Mouse (Mus musculus) stomach, postnatal 0 days (tissue): ENCODE results near the gene Gpr37l1. TPM values are rescaled to one million over a fixed set of nuclear protein-coding genes. Genes with fewer than 3 reads are reported as not detected.
A peak's percentile ranks its signal among the peaks of the same experiment; 100 is the strongest.

ENCODE experiments used
- ATAC-seq: fragments of 200-750 bp; cut with Nextera tagmentation; 2 replicates; pipeline ENCODE4 v1.8.0; 2017; ENCODE audit not compliant: low FRiP score, low TSS enrichment
- DNase-seq: peaks from one replicate; pipeline ENCODE4 v3.0.0-alpha.2; 2016; ENCODE audit warnings: low spot score
- H3K27ac ChIP-seq: fragments of 300-500 bp; sonication (generic); replicated peaks from 2 replicates; pipeline ENCODE4 v1.5.1; 2014; ENCODE audit warnings: mild to moderate bottlenecking, control low read depth
- H3K27me3 ChIP-seq: fragments of 300-500 bp; sonication (generic); 2 replicates; pipeline ENCODE4 v1.6.1; 2014; ENCODE audit warnings: low read length; ENCODE audit not compliant: control insufficient read depth, insufficient read depth
- H3K36me3 ChIP-seq: fragments of 300-500 bp; sonication (generic); 2 replicates; pipeline ENCODE4 v1.6.1; 2014; ENCODE audit warnings: low read length, mixed read lengths; ENCODE audit not compliant: control insufficient read depth, insufficient read depth
- H3K4me1 ChIP-seq: fragments of 300-500 bp; sonication (generic); replicated peaks from 2 replicates; pipeline ENCODE4 v1.6.1; 2014; ENCODE audit warnings: antibody characterized with exemption; ENCODE audit not compliant: control insufficient read depth, insufficient read depth
- H3K4me2 ChIP-seq: fragments of 300-500 bp; sonication (generic); replicated peaks from 2 replicates; pipeline ENCODE4 v1.6.1; 2014; ENCODE audit warnings: low read depth, mild to moderate bottlenecking, control low read depth, moderate library complexity
- H3K4me3 ChIP-seq: fragments of 300-500 bp; sonication (generic); 2 replicates; pipeline ENCODE4 v1.5.1; 2014; ENCODE audit warnings: low read depth, low read length, control low read depth
- H3K9ac ChIP-seq: fragments of 300-500 bp; sonication (generic); 2 replicates; pipeline ENCODE4 v1.6.1; 2014; ENCODE audit warnings: mild to moderate bottlenecking, low read length, control low read depth, mixed read lengths
- H3K9me3 ChIP-seq: fragments of 300-500 bp; sonication (generic); 2 replicates; pipeline ENCODE4 v1.6.1; 2016; ENCODE audit warnings: low read length; ENCODE audit not compliant: control insufficient read depth
- CTCF ChIP-seq: IDR thresholded peaks from 2 replicates; pipeline ENCODE4 v1.5.1; 2016; ENCODE audit warnings: antibody characterized with exemption, low read depth, mild to moderate bottlenecking, moderate library complexity
- EP300 ChIP-seq: optimal IDR thresholded peaks from 2 replicates; pipeline ENCODE3; 2016; ENCODE audit warnings: antibody characterized with exemption
- WGBS: fragments of 180-500 bp; shearing (Covaris S2); extraction: QIAGEN DNeasy Blood & Tissue Kit; methylation state at CpG from one replicate; pipeline ENCODE4 v1.1.7; 2014; 5-methylcytosine and 5-hydroxymethylcytosine counted together
- polyA plus RNA-seq: library from polyadenylated mRNA; unstranded; fragments of >200 nt; fragmentation: Nextera tagmentation; extraction: Ambion mirVana; gene quantifications from 2 replicates; pipeline ENCODE4 v1.2.1, GENCODE M21; 2015

Gene Gpr37l1
- polyA plus RNA-seq, 1 experiment from 2014 or later, result 3.1 TPM

DNA sequence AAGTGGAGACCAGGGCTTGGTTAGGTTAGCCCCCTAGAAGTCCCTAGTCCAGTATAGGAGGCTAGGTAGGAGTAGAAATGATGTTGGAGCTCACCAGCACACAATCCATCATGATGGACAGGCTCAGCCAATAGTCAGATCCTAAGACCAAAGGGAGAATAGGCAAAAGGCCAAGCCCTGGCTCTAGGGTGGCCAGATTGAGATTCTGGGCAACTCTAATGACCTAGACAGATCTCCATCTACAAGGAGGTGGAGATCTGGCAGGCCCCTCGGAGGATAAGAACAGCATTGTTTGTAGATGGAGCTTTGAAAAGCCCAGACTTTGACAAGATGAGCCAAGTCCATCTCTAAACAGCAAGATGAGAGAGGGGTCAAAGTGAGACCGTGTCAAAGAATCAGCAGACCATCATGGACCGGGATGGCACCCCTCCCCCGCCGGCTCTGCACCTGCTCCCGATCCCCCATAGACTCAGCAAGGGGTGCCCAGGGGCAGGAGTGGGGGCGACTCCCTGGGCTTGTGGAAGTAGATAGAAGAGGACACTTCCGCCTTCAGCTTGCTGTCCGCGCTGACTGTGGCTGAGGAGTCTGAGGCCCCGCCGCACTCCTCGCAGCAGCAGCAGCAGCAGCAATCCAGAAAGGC, 7.0 kb downstream of the Gpr37l1 start:
- Histone ChIP-seq H3K4me2 (no peak overlapping the region), H3K36me3 (no peaks in the 10 kb centered on the region; the same call in 1 of the 2 replicates), H3K9ac (no peak overlapping the region), H3K4me1 (no peaks in the 10 kb centered on the region), H3K4me3 (no peak overlapping the region), H3K27ac (no peak overlapping the region), H3K9me3 (no peaks in the 10 kb centered on the region), H3K27me3 (no peaks in the 10 kb centered on the region)
- no peak for ATAC-seq
- TF ChIP-seq EP300, result no peak
- no peak for TF ChIP-seq CTCF
- WGBS, result 84% methylated on average over 13 of the region's 13 CpGs
- peak; percentile 12 for DNase-seq

DNA sequence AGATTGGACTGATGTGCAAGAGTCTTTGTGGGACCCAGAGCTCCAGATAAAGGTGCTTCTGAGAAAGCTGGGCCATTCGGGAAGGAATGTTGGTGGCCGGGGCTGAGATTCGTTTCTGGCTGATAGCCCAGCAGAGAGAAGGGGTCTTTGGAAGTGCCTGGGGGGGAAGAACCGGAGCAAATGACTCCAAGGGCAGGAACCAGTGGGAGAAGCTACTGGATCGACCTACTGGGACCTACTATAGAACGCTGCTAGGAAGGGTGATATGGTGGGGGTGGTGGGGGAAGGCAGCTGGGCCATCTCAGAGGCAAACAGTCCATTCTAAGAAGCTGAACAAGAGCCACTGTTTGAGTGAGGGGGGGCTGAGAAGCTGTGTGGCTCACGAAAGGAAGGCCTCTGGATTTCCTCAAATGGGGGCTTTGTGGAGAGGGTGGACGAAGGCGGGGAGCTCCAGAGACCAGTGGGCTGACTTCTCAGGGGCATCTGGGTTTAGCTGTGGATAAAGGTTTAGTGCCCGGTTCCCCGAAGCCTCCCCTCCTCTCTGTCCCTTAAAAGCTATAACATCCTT, 7.8 kb downstream of the Gpr37l1 start:
- TF ChIP-seq CTCF, result no peak
- no peak for TF ChIP-seq EP300
- H3K4me3 ChIP-seq, result no peak overlapping the region
- H3K4me1 ChIP-seq, result no peaks in the 10 kb centered on the region
- 68% methylated on average over 11 of the region's 11 CpGs for WGBS
- H3K27ac ChIP-seq, result no peak overlapping the region
- H3K27me3 ChIP-seq, result no peaks in the 10 kb centered on the region
- no peak overlapping the region for H3K9ac ChIP-seq
- no peak overlapping the region for H3K4me2 ChIP-seq
- H3K9me3 ChIP-seq, result no peaks in the 10 kb centered on the region
- no peak for ATAC-seq
- H3K36me3 ChIP-seq, result peaks cover 3% of the 10 kb centered on the region; the same call in 1 of the 2 replicates
- DNase-seq, result no peak

DNA sequence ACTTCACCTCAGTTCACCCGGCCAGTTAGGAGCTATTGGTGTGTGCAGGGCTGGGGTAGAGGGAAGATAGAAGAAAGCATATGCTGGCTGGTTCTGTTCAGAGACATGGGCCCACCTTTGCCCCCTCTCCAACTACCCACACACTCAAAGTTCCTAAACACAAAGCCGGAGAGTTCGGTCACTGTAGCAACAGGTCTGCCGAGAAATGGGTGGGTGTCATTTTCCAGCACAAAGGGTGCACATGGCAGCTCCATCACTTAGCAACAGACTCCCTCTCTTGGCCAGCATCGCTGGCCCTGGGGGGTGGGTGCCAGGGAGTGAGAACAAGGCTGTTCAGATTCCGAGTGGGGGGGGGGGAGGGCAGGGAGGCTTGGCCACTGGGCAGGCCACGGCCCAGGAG, 8.4 kb downstream of the Gpr37l1 start:
- ATAC-seq (no peak), DNase-seq (no peak)
- Histone ChIP-seq H3K27ac (no peak overlapping the region), H3K9ac (no peak overlapping the region), H3K36me3 (peaks cover 3% of the 10 kb centered on the region; the same call in 1 of the 2 replicates), H3K4me2 (no peak overlapping the region), H3K4me3 (no peak overlapping the region), H3K27me3 (no peaks in the 10 kb centered on the region), H3K9me3 (no peaks in the 10 kb centered on the region), H3K4me1 (no peaks in the 10 kb centered on the region)
- WGBS, result 58% methylated on average over 7 of the region's 7 CpGs
- TF ChIP-seq EP300 (no peak), CTCF (no peak)

- H3K4me2 ChIP-seq, result no peak overlapping the region
- no peaks in the 10 kb centered on the region for H3K4me1 ChIP-seq
- H3K36me3 ChIP-seq, result peaks cover 3% of the 10 kb centered on the region; the same call in 1 of the 2 replicates
- 61% methylated on average over 5 of the region's 5 CpGs for WGBS
- H3K9ac ChIP-seq, result no peak overlapping the region
- H3K4me3 ChIP-seq, result no peak overlapping the region
- ATAC-seq (no peak), DNase-seq (no peak)
- H3K9me3 ChIP-seq, result no peaks in the 10 kb centered on the region
- no peak for TF ChIP-seq EP300
- no peak for TF ChIP-seq CTCF
- H3K27me3 ChIP-seq, result no peaks in the 10 kb centered on the region
- no peak overlapping the region for H3K27ac ChIP-seq
Measured at GRCm38 (mm10) chr1:135158633-135159032, 8.8 kb downstream of the Gpr37l1 start.

GRCm38 (mm10) chr1:135156300-135156699, 11.2 kb downstream of the Gpr37l1 start:
- H3K27ac ChIP-seq, result no peak overlapping the region
- H3K9me3 ChIP-seq, result no peaks in the 10 kb centered on the region
- H3K36me3 ChIP-seq, result peaks cover 3% of the 10 kb centered on the region; the same call in 1 of the 2 replicates
- 87% methylated on average over 6 of the region's 6 CpGs for WGBS
- no peak for ATAC-seq
- H3K4me2 ChIP-seq, result no peak overlapping the region
- DNase-seq, result no peak
- no peak overlapping the region for H3K9ac ChIP-seq
- H3K4me3 ChIP-seq, result no peak overlapping the region
- H3K4me1 ChIP-seq, result no peaks in the 10 kb centered on the region; the same call in 1 of the 2 replicates
- H3K27me3 ChIP-seq, result no peaks in the 10 kb centered on the region
- no peak for TF ChIP-seq CTCF
- TF ChIP-seq EP300, result no peak

DNA sequence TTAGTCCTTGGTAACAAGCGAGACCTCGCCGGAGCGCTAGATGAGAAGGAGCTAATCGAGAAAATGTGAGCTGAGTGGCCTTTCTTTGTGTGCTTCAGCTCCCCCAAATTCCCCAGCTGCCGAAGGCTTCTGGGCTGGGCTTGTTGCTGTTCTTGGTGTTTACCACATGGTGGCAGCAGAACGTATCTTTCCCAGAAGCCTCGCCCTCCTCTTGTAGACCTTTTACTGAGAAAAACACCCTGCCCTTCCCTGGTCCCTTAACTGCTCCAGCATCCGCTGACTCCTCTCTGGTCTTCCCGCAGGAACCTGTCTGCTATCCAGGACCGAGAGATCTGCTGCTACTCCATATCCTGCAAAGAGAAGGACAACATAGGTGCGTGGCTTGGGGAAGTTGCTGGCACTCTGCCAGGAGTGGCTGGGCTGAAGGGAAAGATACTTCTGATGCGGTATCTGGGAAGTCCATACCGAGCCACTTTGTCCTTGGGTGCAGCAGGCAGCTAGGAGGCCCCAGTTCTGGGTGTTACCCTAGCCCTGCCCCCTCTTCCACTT, 13.0 kb downstream of the Gpr37l1 start:
- Histone ChIP-seq H3K9ac (no peak overlapping the region), H3K27me3 (no peaks in the 10 kb centered on the region), H3K9me3 (no peaks in the 10 kb centered on the region), H3K36me3 (peaks cover 3% of the 10 kb centered on the region; the same call in 1 of the 2 replicates), H3K4me3 (no peak overlapping the region), H3K27ac (peak overlapping the region; percentile 76), H3K4me2 (peak overlapping the region; percentile 40), H3K4me1 (no peaks in the 10 kb centered on the region; the same call in 1 of the 2 replicates)
- ATAC-seq (peak; percentile 72), DNase-seq (peak; percentile 79)
- WGBS, result 4% methylated on average over 14 of the region's 14 CpGs
- TF ChIP-seq CTCF (peak; percentile 85), EP300 (no peak)
